Mouse (Mus musculus): ENCODE measurements at regions not wholly inside any gene's neighbourhood (a gene's known extent, or its start where the extent isn't known, plus 50 kb on each side); places are given as distances from the start of the nearest gene placed in this dataset.

DNA sequence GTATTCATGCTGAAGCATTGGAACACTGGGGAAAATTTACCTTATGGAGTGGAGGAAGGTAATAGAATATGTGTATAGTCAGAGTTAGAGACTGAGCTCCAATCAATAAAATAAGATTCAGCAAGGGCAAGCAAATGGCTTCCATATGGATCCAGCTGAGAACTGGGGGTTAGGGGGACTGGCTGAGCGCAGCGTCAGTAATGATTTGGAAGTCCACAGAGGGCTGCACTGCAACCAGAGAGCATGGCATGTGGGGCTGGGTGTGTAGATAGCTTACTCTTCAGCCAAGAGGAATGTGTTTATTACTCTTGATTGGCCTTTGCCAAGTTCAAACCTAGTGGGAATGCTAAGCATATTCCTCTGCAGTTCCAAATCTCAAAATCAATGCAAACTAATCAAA, 55.8 kb upstream of the Ccn6 start:
- no peak for DNase-seq (ENCODE audit: low read depth, low spot score)

DNA sequence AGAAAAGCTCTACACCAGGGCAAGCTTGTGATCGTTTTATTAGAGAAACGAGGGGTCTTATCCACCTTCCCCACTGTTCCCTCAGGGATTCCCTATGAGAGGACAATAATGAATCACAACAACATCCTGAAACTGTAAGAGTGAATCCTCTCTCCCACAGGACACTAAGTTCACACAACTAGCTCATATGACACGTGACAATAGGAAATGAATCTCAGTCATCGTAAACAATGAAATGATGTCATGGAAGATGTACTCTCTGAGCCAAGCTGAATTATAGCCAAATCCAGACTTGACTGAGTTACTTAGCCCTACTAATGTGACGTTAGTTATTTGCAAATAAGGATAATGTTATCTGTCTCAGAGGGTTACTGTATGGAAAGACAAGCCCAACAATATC, 54.6 kb upstream of the Ccn6 start:
- no peak for DNase-seq (ENCODE audit: low read depth, low spot score)

DNA sequence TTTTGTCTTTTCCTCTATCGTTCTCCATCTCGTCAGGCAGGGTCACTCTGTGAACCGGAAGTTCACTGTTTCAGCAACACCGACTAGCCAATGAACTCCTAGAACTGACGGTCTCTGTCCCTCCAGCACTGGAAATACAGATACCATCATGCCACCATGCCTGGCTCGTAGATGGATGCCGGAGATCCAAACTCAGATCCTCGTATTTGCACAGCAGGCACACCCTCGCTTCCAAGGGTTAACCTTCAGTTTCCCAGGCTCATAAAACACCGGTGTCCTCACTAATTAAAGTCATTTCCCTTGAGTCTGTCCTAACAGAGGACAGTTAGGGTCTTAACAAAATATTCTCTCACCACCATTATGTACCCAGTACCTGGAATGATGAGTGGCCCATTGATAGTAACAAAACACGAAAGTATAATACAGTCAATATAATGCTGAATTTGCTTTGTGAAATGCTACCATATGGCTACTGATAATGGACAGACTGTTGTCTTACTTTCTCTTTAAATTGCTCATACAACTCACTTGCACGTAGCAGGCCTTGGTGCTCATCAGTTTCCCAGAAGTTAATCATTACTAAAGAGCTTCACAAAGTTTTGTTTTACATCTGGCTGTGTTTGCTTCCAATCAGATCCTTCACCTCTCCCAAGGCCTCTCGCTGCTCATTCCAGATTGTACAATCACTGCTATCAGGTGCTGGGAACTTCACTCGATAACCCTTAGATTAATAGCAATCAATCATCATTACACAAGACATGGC, 52.7 kb upstream of the Ccn6 start:
- no peak for DNase-seq (ENCODE audit: low read depth, low spot score)

DNA sequence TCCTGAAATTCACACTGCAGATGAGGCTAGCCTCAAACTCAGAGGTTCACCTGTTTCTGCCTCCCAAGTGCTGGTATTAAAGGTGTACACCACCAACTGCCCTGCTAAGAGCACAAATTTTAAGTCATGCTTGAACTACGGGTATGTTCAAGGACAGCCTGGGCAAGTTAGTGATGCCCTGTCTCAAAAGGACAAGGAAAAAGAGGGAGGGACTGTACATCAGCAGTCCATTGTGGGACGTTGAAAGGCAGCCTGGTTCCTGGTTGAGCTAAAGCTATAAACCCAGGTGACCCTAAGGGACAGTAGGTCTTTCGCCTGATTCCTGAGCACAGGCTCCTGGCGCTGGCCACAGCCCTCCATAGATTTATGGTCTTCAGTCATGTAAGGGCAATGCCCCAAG, 51.0 kb upstream of the Ccn6 start:
- DNase-seq (ENCODE audit: low read depth, low spot score) = no peak
